Mouse (Mus musculus): ENCODE measurements around the gene Frg2f1.
"Not testable (repeated sequence)": the region's sequence is repeated elsewhere in the genome, so short reads cannot be mapped to it uniquely, and the experiment has no call there.

The Frg2f1 gene

GRCm38 (mm10) chr4:119539031-119539824 is at the start of gene Frg2f1:
Frg2f1 (minus strand) TSS chr4:119539529.
- peak; percentile 97 to 98 for DNase-seq

DNA sequence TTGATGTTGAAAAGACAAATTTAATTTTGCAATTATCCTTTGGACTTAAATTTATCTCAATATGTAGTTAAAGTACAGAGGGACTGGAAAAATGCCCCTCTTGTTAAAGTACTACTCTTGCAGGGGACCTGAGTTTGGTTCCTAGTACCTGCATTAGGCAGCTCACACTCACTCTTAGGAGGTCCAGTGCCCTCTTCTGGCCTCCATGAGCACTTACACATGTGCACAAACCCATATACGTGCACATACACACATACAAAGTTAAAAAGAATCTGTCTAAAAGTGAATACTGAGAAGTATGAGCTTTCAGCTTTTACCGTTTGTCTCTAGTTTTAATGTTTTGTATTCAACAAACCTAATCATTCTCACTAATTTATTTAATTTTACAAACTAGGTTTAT is 48.7 kb upstream of the Frg2f1 start:
- DNase-seq: no peak

- DNase-seq: no peak
Observed at GRCm38 (mm10) chr4:119575459-119575858, 36.1 kb upstream of the Frg2f1 start.

DNA sequence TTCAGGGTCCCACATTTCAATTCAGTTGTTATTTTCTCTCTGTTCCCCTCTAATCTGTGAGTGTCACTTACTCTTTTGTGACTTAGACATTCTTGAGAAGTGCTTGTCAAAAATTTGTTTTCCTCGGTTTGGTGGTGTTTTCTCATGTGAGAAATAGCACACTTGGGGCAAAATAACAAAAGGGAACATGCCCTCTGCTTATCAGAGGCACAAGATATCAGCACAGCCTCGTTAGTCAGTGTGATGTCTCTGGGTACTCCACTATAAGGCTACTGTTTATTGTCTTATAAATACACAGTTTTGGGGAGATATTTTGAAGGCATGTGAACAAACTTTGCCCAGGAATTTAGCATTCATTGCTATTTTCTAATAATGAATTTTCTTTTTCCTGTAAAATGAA is 35.2 kb upstream of the Frg2f1 start:
- no peak for DNase-seq

DNA sequence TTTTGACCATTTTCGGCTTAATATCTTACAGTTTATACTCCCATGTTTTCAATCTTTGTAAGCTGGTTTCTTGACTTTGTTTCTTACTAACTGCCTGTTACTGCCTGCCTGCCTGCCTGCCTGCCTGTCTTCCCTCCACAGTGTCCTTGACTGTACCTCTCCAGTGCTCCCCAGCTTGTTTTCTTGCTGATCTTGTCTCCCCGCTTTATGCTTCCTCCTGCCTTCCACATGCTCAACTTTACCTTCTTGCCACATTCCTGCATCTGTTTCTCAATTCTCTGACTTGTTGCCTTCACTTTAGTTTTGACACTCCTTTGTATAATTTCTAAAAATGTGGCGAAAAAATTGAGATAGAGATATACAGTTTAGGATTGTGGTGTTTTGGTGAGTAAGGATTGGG is 33.4 kb upstream of the Frg2f1 start:
- DNase-seq: no peak

DNA sequence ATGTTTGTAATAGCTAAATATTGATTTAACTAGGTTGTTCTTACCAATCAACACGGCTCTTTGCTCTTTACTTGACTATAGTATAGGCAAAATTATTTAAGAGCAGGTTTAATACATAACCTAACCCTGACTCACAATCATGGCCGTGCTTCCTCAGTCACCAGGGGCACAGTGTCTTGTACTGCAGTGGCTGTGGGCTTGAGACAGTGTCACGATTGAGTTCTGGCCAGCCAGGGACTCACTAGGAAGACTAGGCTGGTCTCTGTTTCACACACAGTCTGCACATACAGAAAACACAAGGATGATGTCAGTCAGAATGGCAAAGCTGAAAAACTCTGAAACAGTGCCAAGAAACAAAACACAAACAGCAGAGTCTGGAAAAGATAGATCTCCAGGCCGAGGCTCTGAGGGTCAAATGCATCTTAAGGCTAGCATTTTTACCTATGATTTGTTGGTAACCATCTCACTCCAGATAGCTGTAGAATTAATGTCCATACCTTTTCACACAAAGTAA is 27.1 kb upstream of the Frg2f1 start:
- DNase-seq: no peak

DNA sequence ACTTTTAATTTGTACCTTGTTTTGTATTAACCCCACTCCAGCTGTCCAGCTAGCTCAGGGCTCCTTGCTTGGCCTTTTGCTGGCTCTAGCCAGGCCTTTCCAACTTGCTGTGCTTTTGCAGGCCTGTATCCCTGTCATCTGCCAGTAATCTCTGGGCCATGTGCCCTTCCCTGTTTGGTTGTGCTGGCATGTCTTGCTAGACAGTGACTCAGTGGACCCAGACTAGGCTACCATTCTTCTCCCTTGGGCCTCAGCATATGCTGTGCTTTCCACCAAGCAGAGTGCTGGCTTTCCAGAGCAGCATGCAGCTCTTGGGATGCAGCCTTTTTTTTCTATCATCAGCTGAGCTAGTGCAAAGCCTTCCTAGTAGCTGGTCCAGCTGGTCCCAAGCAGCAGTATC is 23.8 kb upstream of the Frg2f1 start:
- no peak for DNase-seq

DNA sequence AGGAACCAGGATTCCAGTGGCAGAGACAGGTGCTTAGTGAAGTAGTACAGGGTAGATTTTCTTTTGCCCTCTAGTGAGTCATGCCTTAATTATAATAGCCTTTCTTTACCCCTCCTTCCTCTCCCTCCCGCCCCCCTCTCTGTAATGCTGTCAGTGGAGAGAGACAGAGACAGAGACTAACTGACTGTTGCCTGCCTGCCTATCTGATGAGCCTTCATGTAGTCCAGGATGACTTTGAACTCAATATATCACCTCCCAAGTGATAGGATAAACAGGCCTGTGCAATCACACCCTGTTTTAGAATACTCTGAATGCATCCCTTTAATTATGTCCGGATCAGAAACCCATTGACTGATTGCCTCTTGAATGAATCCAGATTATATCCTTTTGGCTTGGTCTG is 16.1 kb upstream of the Frg2f1 start:
- DNase-seq: no peak

- DNase-seq: no peak
Observed at GRCm38 (mm10) chr4:119550864-119551263, 11.5 kb upstream of the Frg2f1 start.

DNA sequence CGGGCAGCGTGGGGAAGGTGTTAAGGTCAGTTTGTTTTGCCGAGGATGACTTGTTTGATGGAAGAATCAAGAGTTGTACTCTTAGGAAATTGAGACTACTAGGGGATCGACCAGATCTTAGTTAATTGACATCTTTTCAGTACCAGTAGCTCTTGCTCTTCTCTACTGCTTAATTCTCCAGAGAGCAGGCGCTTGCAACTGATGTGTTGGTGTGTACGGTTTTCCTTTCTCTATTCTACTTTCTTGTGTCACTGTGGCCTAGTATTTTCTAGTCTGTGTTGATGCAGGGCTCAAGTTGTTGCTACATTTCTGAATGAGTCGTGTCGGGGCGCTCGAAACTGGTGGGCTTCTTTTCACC is 1.2 kb upstream of the Frg2f1 start:
- DNase-seq: no peak

GRCm38 (mm10) chr4:119539836-119540532 is 655 bp upstream of the Frg2f1 start:
- peak; percentile 36 to 72 for DNase-seq

DNA sequence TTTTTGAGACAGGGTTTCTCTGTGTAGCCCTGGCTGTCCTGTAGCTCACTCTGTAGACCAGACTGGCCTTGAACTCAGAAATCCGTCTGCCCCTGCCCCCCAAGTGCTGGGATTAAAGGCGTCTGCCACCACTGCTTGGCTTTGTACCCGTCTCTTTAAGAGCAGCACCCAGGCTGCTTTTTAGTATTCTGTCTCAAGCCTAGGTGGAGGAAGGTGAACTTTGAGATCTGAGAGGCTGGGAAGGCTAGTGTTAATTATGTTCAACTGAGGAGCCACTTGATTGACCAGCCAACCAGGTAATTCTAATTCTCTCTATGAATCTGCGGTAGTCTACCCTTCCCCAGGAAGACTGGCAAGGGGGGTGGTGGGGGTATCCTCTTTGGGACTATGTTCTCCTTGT is 1.9 kb downstream of the Frg2f1 start:
- DNase-seq: peak; percentile 10 to 41

- DNase-seq: not testable (repeated sequence)
Observed at GRCm38 (mm10) chr4:119536615-119537014, 2.7 kb downstream of the Frg2f1 start, which contains the start of gene Foxj3. Foxj3 (plus strand) TSS chr4:119537004.

DNA sequence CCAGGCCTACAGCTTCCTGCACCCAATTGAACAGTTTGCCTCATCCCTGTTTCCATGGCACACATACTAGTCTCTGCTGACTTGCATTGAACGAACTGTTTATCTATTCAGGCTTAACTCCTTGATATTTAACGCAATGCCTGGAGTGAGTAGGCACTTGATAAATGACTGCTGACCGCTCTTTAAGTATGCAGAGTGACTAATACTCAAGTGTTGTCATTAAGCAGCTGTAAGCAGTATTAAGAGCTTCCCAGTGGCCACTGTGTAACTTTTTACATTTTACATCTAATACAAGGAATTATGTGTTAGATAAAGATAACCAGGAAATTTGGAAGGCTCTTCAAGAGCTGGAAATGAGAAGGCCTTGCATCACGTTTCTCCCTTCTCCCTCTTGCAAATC is 4.2 kb downstream of the Frg2f1 start:
- DNase-seq: no peak

DNA sequence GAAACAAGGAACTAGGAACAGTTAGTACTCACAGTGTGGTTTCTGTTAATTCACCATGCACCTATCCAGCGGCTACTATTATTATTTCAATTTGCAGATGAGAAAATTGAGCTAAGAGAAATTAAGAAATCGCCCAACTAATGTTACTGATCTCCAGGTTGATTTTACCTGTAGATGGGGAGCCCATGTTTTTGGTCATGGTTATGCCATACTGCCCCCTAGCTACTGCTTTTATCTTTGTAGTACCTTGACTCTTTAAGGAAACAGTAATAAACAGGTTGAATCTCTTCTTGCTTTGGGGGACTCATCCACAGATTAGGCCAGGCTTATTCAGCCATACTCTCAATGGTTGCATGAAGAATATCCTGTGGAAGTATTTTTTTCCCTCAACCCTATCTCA is 7.5 kb downstream of the Frg2f1 start:
- no peak for DNase-seq

GRCm38 (mm10) chr4:119526329-119526845 is 12.9 kb downstream of the Frg2f1 start:
- no peak for DNase-seq

- no peak for DNase-seq
Observed at GRCm38 (mm10) chr4:119524466-119524865, 14.9 kb downstream of the Frg2f1 start.

DNA sequence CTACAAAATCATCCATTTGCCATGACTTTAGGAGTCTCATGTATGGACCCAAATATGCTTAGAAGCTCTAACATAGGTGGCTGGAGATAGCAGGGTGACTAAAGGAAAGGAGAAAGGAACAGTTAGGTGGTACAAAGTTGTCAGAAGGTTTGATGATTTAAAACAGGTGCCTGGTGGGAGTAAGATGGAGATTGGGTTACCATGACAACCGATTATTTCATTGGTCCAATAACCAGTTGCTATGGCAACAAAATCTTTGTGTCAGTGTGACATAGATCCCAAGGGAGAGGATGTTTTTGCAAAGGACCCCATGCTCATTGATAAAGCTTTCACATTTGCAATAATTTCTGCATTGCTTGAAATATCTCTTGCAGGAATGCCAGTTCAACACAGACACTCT is 15.3 kb downstream of the Frg2f1 start:
- no peak for DNase-seq

GRCm38 (mm10) chr4:119523575-119523974 is 15.8 kb downstream of the Frg2f1 start:
- DNase-seq: no peak

- no peak for DNase-seq
Observed at GRCm38 (mm10) chr4:119512731-119513141, 26.6 kb downstream of the Frg2f1 start.

GRCm38 (mm10) chr4:119511591-119511990 is 27.7 kb downstream of the Frg2f1 start:
- no peak for DNase-seq

DNA sequence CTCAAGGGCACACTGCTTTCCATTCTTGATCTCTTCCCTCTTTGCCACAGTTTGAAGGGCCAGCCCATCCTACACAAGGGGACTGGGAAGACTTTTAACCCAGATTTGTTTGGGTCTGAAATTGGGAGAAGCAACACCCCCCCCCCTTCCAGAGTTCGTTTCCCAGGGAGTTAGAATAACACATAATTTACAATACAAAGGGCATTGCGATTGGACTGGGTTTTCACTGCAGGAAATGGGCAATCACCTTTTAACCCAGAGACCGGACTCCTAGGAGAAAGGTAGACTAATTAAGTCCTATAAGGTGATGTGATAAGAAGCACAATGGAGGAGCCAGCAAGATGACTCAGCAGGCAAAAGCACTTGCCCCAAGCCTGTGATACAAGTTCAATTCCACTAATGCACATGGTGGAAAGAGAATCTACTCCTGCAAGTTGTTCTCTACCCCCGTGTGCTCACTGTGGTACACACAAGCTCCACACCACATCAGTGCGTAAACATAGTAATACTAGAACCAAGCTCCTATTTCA is 40.9 kb downstream of the Frg2f1 start:
- DNase-seq: no peak

- DNase-seq: no peak
Observed at GRCm38 (mm10) chr4:119492933-119493327, 46.4 kb downstream of the Frg2f1 start.

Data from kidney, postnatal 25 days (tissue).